In genomic region chr11:100646265-100646664, GRCm38 (mm10) we compare ENCODE assay signal across 8 mouse cellular contexts. TPM values are rescaled to one million over a fixed set of nuclear protein-coding genes. Genes with fewer than 3 reads are reported as not detected.
A peak's percentile ranks its signal among the peaks of the same experiment; 100 is the strongest.
DNase-seq lines count a peak whose midpoint lies in the region; ATAC-seq and TF ChIP-seq lines count a peak whose summit lies in the region.

No protein-coding gene starts in this region.

- peaks cover 23% of the 10 kb centered on the region for H3K27me3 ChIP-seq in liver, embryonic 11.5 days (replicated peaks; ENCODE audit: control insufficient read depth, insufficient read depth, low read length)
- peaks cover 13% of the 10 kb centered on the region; the same call in 1 of the 2 replicates for H3K27me3 ChIP-seq in liver, postnatal 0 days (ENCODE audit: insufficient read depth, low read length)
- H3K27me3 ChIP-seq in hindbrain, embryonic 13.5 days = peaks cover 35% of the 10 kb centered on the region

- H3K4me3 ChIP-seq in liver, embryonic 11.5 days (ENCODE audit: low read depth, low read length) = no peak overlapping the region
- no peak overlapping the region for H3K4me3 ChIP-seq in liver, postnatal 0 days (ENCODE audit: low read depth, low read length)
- no peak overlapping the region for H3K4me3 ChIP-seq in hindbrain, embryonic 13.5 days

- no peaks in the 10 kb centered on the region for H3K36me3 ChIP-seq in liver, embryonic 11.5 days (ENCODE audit: control insufficient read depth, insufficient read depth, low read length)
- H3K36me3 ChIP-seq in liver, postnatal 0 days (replicated peaks; ENCODE audit: insufficient read depth, low read length) = no peaks in the 10 kb centered on the region
- H3K36me3 ChIP-seq in hindbrain, embryonic 13.5 days = no peaks in the 10 kb centered on the region

- no peaks in the 10 kb centered on the region for H3K9me3 ChIP-seq in liver, embryonic 11.5 days (ENCODE audit: control insufficient read depth, low read length)
- no peaks in the 10 kb centered on the region for H3K9me3 ChIP-seq in liver, postnatal 0 days (ENCODE audit: low read length)
- no peaks in the 10 kb centered on the region for H3K9me3 ChIP-seq in hindbrain, embryonic 13.5 days

- H3K4me1 ChIP-seq in liver, embryonic 11.5 days (replicated peaks; ENCODE audit: control insufficient read depth, insufficient read depth, low read length) = no peaks in the 10 kb centered on the region
- no peaks in the 10 kb centered on the region for H3K4me1 ChIP-seq in liver, postnatal 0 days (ENCODE audit: insufficient read depth)
- peaks cover 7% of the 10 kb centered on the region for H3K4me1 ChIP-seq in hindbrain, embryonic 13.5 days (replicated peaks)

- peak; percentile 52 to 83 for DNase-seq in cerebellum, postnatal 14 days
- DNase-seq in cerebellum, adult 9-10 months = no peak
- peak; percentile 72 for DNase-seq in liver
- no peak for DNase-seq in liver, embryonic 11.5 days (ENCODE audit: low spot score)
- DNase-seq in liver, postnatal 0 days = peak; percentile 76
- DNase-seq in thymus, postnatal 10 days (ENCODE audit: low spot score in 2 of 2) = peak; percentile 41 to 77

- no peak overlapping the region for H3K27ac ChIP-seq in liver, embryonic 11.5 days (ENCODE audit: low read depth, low read length)
- no peak overlapping the region for H3K27ac ChIP-seq in liver, postnatal 0 days (ENCODE audit: low read depth)
- no peak overlapping the region for H3K27ac ChIP-seq in hindbrain, embryonic 13.5 days

- ATAC-seq in liver, embryonic 11.5 days (replicated peaks; ENCODE audit: low FRiP score) = no peak
- ATAC-seq in common myeloid progenitor, adult 5-6 weeks (replicated peaks; ENCODE audit: low read depth, poor library complexity, severe bottlenecking) = peak; percentile 87
- ATAC-seq in liver, postnatal 0 days = no peak
- ATAC-seq in hindbrain, embryonic 13.5 days (ENCODE audit: low FRiP score) = no peak

- WGBS in liver, embryonic 11.5 days = 0% methylated on average over 1 of the region's 1 CpGs
- WGBS in liver, postnatal 0 days (ENCODE audit: insufficient replicate concordance) = 8% methylated on average over 1 of the region's 1 CpGs
- 0% methylated on average over 1 of the region's 1 CpGs for WGBS in hindbrain, embryonic 13.5 days

- TF ChIP-seq CTCF in liver, postnatal 0 days (IDR thresholded peaks at IDR 0.05; ENCODE audit: low read depth) = peak; percentile 79

- no peak for TF ChIP-seq EP300 in liver, postnatal 0 days (IDR thresholded peaks at IDR 0.05; ENCODE audit: low read depth)

- H3K9ac ChIP-seq in liver, embryonic 11.5 days (ENCODE audit: low read depth, low read length) = no peak overlapping the region
- no peak overlapping the region for H3K9ac ChIP-seq in liver, postnatal 0 days (replicated peaks)
- H3K9ac ChIP-seq in hindbrain, embryonic 13.5 days = no peak overlapping the region

- no peak overlapping the region for H3K4me2 ChIP-seq in liver, embryonic 11.5 days
- no peak overlapping the region for H3K4me2 ChIP-seq in liver, postnatal 0 days (ENCODE audit: low read depth, low read length)
- no peak overlapping the region for H3K4me2 ChIP-seq in hindbrain, embryonic 13.5 days

RNA-seq across cellular contexts. Expression of gene Dnajc7, which starts 26.3 kb away (rescaled TPM):
- 70.6 and 70.8 TPM in 2 replicates for polyA plus RNA-seq in liver, embryonic 11.5 days (2014; fragmentation: Nextera tagmentation; extraction: Ambion mirVana)
- total RNA-seq in common myeloid progenitor, adult 5-6 weeks (2017) = 91.4 and 211 TPM in 2 replicates
- 45.1 and 49.1 TPM in 2 replicates for polyA plus RNA-seq in liver, postnatal 0 days (2015; fragmentation: Nextera tagmentation; extraction: Ambion mirVana)
- 308 and 315 TPM in 2 replicates for polyA plus RNA-seq in hindbrain, embryonic 13.5 days (2015; fragmentation: Nextera tagmentation; extraction: Ambion mirVana)

RNA-seq across cellular contexts. Expression of gene Nkiras2, which starts 27.2 kb away (rescaled TPM):
- 35.4 and 36.5 TPM in 2 replicates for polyA plus RNA-seq in liver, embryonic 11.5 days (2014; fragmentation: Nextera tagmentation; extraction: Ambion mirVana)
- total RNA-seq in common myeloid progenitor, adult 5-6 weeks (2017) = 14.0 and 16.2 TPM in 2 replicates
- polyA plus RNA-seq in liver, postnatal 0 days (2015; fragmentation: Nextera tagmentation; extraction: Ambion mirVana) = 18.3 and 19.2 TPM in 2 replicates
- 110 and 115 TPM in 2 replicates for polyA plus RNA-seq in hindbrain, embryonic 13.5 days (2015; fragmentation: Nextera tagmentation; extraction: Ambion mirVana)

RNA-seq across cellular contexts. Expression of gene Zfp385c, which starts 46.0 kb away (rescaled TPM):
- polyA plus RNA-seq in liver, embryonic 11.5 days (2014; fragmentation: Nextera tagmentation; extraction: Ambion mirVana) = not detected in 2 replicates
- not detected in 2 replicates for total RNA-seq in common myeloid progenitor, adult 5-6 weeks (2017)
- polyA plus RNA-seq in liver, postnatal 0 days (2015; fragmentation: Nextera tagmentation; extraction: Ambion mirVana) = not detected in 2 replicates
- 0.13 and 0.40 TPM in 2 replicates for polyA plus RNA-seq in hindbrain, embryonic 13.5 days (2015; fragmentation: Nextera tagmentation; extraction: Ambion mirVana)

RNA-seq across cellular contexts. Expression of gene Dhx58, which starts 57.8 kb away (rescaled TPM):
- polyA plus RNA-seq in liver, embryonic 11.5 days (2014; fragmentation: Nextera tagmentation; extraction: Ambion mirVana) = 2.5 and 3.7 TPM in 2 replicates
- 23.7 and 25.9 TPM in 2 replicates for total RNA-seq in common myeloid progenitor, adult 5-6 weeks (2017)
- 3.9 and 4.5 TPM in 2 replicates for polyA plus RNA-seq in liver, postnatal 0 days (2015; fragmentation: Nextera tagmentation; extraction: Ambion mirVana)
- polyA plus RNA-seq in hindbrain, embryonic 13.5 days (2015; fragmentation: Nextera tagmentation; extraction: Ambion mirVana) = 2.7 and 3.0 TPM in 2 replicates

Comparison
In these comparisons a context has a peak if more than half of its experiments do, and no peak if none do; other contexts are left out.
1. DNase-seq: peak in cerebellum, postnatal 14 days (2 of 2), liver (single experiment), liver, postnatal 0 days (single experiment) and thymus, postnatal 10 days (2 of 2); none in cerebellum, adult 9-10 months (single experiment) and liver, embryonic 11.5 days (single experiment).